Mouse (Mus musculus) brain, adult 2 months (tissue): ENCODE data around the gene Ncr1.
"Not testable (repeated sequence)": the region's sequence is repeated elsewhere in the genome, so short reads cannot be mapped to it uniquely, and the experiment has no call there.

Source experiments
- DNase-seq: peaks from one replicate; pipeline ENCODE4 v3.0.0; 2011; ENCODE audit warnings: low read depth, low spot score

Gene Ncr1

GRCm38 (mm10) chr7:4337509-4337908 is at the start of gene Ncr1:
TSS of gene Ncr1 (plus strand) at chr7:4337724.
- no peak for DNase-seq

GRCm38 (mm10) chr7:4292638-4293037 is 44.9 kb upstream of the Ncr1 start:
- DNase-seq: no peak

GRCm38 (mm10) chr7:4297189-4297588 is 40.3 kb upstream of the Ncr1 start:
- DNase-seq: peak; percentile 10

DNA sequence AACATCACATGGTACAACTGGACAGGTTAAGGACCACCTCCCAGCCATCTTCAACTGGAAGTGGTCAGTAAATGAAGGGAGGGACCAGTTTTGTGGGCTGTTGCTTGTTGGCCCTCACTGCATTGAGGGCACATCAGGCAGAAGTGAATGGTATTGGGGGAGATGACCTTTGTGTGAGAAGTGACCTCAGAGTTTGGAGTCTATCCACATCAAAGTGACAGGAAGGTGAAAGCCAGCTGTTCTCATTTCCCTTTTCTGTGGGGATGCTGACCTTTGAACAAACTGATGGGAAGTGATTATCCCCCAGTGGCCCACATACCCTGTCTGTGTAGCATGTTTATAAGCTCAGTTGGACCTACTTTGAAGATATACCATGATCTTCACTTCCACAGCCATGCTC is 37.4 kb upstream of the Ncr1 start:
- no peak for DNase-seq

DNA sequence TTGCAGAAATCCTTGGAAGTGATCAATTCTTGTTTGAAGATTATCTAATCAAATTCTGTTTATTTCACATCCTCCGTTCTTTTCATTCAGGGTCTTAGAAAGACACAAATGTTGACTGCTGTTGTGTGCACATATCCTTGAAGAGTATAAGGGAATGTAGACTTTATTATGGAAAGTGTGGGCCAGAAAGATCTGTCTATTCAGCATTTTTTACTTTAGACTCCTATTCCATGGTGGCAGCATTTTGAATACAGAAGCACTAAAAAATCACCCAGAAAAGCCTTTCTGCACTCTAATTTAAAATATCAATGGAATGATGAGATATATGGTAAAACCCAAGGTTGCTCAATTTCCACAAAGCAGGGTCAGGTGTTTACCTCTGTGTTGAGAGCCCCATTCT is 34.1 kb upstream of the Ncr1 start:
- no peak for DNase-seq

DNA sequence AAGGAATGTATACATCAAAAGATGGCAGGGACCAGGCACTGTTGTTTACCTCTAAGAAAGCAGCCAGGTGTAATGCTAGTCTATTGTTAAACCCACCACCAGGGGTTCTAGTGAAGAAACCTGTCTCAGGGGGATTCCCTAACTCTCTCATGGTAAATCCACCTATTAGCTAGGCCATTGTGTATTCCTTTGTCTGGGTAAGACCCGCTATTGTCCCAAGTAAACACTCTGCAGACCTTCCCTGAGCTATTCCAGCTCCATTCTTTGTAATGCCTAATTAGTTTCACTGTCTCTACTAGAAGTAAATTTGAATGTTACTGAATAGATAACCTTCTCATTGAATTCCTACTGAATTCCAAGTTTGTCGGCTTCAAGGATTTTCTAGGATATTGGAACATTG is 24.4 kb upstream of the Ncr1 start:
- DNase-seq: not testable (repeated sequence)

DNA sequence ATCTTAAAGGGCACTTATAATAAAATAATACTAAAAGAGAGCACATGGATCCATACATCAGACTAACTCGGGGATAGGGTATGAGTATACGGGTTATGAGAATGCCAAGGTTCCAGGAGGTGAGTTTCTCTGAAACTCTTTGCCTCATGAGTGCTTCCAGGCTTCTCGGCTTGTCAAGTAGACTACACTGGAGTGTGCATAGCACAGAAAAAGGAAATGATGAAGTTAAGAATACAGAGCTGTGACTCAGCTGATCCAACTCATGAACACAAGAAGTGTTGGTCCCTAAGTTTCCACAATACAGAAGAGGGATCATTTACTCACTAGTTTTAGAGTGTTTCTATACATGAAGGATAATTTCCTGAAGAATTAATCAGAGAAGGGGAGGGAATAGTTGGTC is 24.0 kb upstream of the Ncr1 start:
- DNase-seq: not testable (repeated sequence)

- DNase-seq: no peak
Measured at GRCm38 (mm10) chr7:4323301-4323700, 14.2 kb upstream of the Ncr1 start.

GRCm38 (mm10) chr7:4373521-4373920 is 36.0 kb downstream of the Ncr1 start:
- no peak for DNase-seq
